Mouse (Mus musculus) heart, embryonic 12.5 days (tissue): ENCODE results near the gene Clrn3. TPM values are rescaled to one million over a fixed set of nuclear protein-coding genes. Genes with fewer than 3 reads are reported as not detected.
A peak's percentile ranks its signal among the peaks of the same experiment; 100 is the strongest.

Experiments used
- ATAC-seq: fragments of 200-750 bp; cut with Nextera tagmentation; 2 replicates; pipeline ENCODE4 v1.8.0; 2017; ENCODE audit warnings: moderate TSS enrichment, moderate library complexity; ENCODE audit not compliant: insufficient number of reproducible peaks, low FRiP score
- H3K27ac ChIP-seq: fragments of 300-500 bp; sonication (generic); 2 replicates; pipeline ENCODE4 v1.5.1; 2016; ENCODE audit warnings: mild to moderate bottlenecking, moderate library complexity; ENCODE audit not compliant: poor library complexity, severe bottlenecking
- H3K27me3 ChIP-seq: fragments of 300-500 bp; sonication (generic); replicated peaks from 2 replicates; pipeline ENCODE4 v1.6.1; 2016; ENCODE audit warnings: mild to moderate bottlenecking, moderate library complexity
- H3K36me3 ChIP-seq: fragments of 300-500 bp; sonication (generic); 2 replicates; pipeline ENCODE4 v1.6.1; 2016; ENCODE audit warnings: mild to moderate bottlenecking, moderate library complexity
- H3K4me1 ChIP-seq: fragments of 300-500 bp; sonication (generic); replicated peaks from 2 replicates; pipeline ENCODE4 v1.6.1; 2016; ENCODE audit warnings: mild to moderate bottlenecking
- H3K4me2 ChIP-seq: fragments of 300-500 bp; sonication (generic); 2 replicates; pipeline ENCODE4 v1.6.1; 2016; ENCODE audit warnings: mild to moderate bottlenecking, moderate library complexity
- H3K4me3 ChIP-seq: fragments of 300-500 bp; sonication (generic); 2 replicates; pipeline ENCODE4 v1.5.1; 2016; ENCODE audit warnings: mild to moderate bottlenecking
- H3K9ac ChIP-seq: fragments of 300-500 bp; sonication (generic); 2 replicates; pipeline ENCODE4 v1.6.1; 2016; ENCODE audit warnings: mild to moderate bottlenecking, moderate library complexity
- H3K9me3 ChIP-seq: fragments of 300-500 bp; sonication (generic); replicated peaks from 2 replicates; pipeline ENCODE4 v1.6.1; 2016; ENCODE audit warnings: mild to moderate bottlenecking, moderate library complexity
- WGBS: fragments of 180-500 bp; shearing (Covaris S2); methylation state at CpG from one replicate; pipeline ENCODE4 v1.1.7; 2016; 5-methylcytosine and 5-hydroxymethylcytosine counted together
- microRNA counts: library from miRNA; unstranded; fragments of <30 nt; microRNA quantifications from one replicate; lab custom pipeline; 2017
- microRNA-seq: library from miRNA; unstranded; fragments of <30 nt; microRNA quantifications from one replicate; pipeline ENCODE4, GENCODE M21; 2017
- polyA plus RNA-seq: library from polyadenylated mRNA; unstranded; fragments of >200 nt; fragmentation: Nextera tagmentation; extraction: Ambion mirVana; gene quantifications from 2 replicates; pipeline ENCODE4 v1.2.1, GENCODE M21; 2016

The Clrn3 gene
- polyA plus RNA-seq, 1 experiment from 2014 or later: not detected

DNA sequence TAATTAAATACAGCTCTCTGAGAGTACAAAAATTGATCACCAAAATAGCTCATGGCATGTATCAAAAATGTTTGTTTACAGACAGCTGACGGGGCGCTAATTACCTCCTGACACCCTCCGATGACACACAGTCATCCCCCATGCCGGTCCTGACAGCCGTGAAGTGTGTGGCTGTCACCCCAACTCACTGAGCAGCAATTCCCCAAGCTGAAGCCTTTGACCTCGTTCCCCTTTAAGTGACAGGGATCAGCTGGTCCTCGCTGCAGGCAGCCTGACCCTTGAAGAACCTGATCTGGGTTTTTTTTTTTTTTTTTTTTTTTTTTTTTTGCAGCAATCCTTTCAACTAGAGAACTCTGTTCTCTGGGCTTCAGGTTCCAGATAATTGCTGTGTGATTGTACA, 59.8 kb downstream of the Clrn3 start:
- Histone ChIP-seq H3K9me3 (no peaks in the 10 kb centered on the region), H3K4me1 (no peaks in the 10 kb centered on the region), H3K9ac (no peak overlapping the region), H3K4me2 (no peak overlapping the region), H3K36me3 (no peaks in the 10 kb centered on the region), H3K27me3 (peaks cover 26% of the 10 kb centered on the region), H3K27ac (no peak overlapping the region), H3K4me3 (no peak overlapping the region)
- WGBS: 30% methylated on average over 7 of the region's 7 CpGs
- ATAC-seq: no peak

DNA sequence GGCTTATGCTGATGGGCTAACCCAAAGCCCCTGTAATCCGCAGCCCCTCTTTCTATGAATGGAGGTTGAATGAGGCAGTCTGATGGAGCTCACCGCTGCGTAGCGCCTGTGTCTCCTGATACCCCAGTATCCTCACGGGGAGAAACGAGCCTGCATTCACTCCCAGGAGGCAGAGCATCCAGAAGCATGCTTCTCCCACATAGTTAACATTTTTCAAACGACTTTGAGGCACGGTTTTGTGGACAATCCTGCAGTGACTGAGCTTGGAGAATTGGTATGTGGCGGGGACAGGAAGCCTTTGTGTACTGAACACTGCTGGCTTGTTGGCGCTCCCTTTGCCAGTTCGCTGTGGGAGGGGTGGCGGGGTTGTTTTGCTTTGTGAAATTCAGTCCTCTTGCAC, 63.2 kb downstream of the Clrn3 start:
- no peak for ATAC-seq
- 22% methylated on average over 12 of the region's 12 CpGs for WGBS
- Histone ChIP-seq H3K4me2 (peak overlapping the region; percentile 9; the same call in 1 of the 2 replicates), H3K9ac (no peak overlapping the region), H3K9me3 (no peaks in the 10 kb centered on the region), H3K4me3 (no peak overlapping the region), H3K27me3 (peaks cover 21% of the 10 kb centered on the region), H3K36me3 (no peaks in the 10 kb centered on the region), H3K27ac (no peak overlapping the region), H3K4me1 (no peaks in the 10 kb centered on the region)

- H3K4me2 ChIP-seq: no peak overlapping the region
- H3K9ac ChIP-seq: no peak overlapping the region
- H3K36me3 ChIP-seq: no peaks in the 10 kb centered on the region
- H3K27ac ChIP-seq: no peak overlapping the region
- no peak for ATAC-seq
- WGBS: 39% methylated on average over 3 of the region's 3 CpGs
- H3K27me3 ChIP-seq: peaks cover 21% of the 10 kb centered on the region
- H3K4me1 ChIP-seq: no peaks in the 10 kb centered on the region
- no peaks in the 10 kb centered on the region for H3K9me3 ChIP-seq
- no peak overlapping the region for H3K4me3 ChIP-seq
These were observed 63.7 kb downstream of the Clrn3 start for GRCm38 (mm10) chr7:135464689-135465259.

MicroRNA genes within 50 kb of the gene (microRNA counts, 519-probe panel; counts per million panel counts)
- microRNA mmu-miR-1962 (lab: Ali Mortazavi, UCI): not detected

Small RNA genes within 50 kb of the gene (microRNA-seq; reads per million reads assigned to microRNA genes)
- gene Mir1962: not detected

Other genes with a start within 250 kb of the Clrn3 start
- not detected in 2 replicates for gene Foxi2, start 118.3 kb downstream of the Clrn3 start, polyA plus RNA-seq
- gene Ptpre, start 8.8 kb upstream of the Clrn3 start, polyA plus RNA-seq: 2.7 and 2.8 TPM in 2 replicates
- gene Mki67, start 187.7 kb upstream of the Clrn3 start, polyA plus RNA-seq: 39.2 and 42.6 TPM in 2 replicates